Mouse (Mus musculus) T-helper 17 cell (primary cell): ENCODE data around the gene Crybg3.
"Not testable (repeated sequence)": the region's sequence is repeated elsewhere in the genome, so short reads cannot be mapped to it uniquely, and the experiment has no call there.

Experiments
- in situ Hi-C, 2 experiments: fragments of 300-600 bp; cut with MboI, MseI; formaldehyde crosslinking; loops; 1 replicate in 1 of 2; 2 replicates in 1 of 2; pipeline ENCODE4 v1.15.1; 2025; ENCODE audit warnings: high pct_unique_total_duplicates in 2 of 2

Gene Crybg3

GRCm38 (mm10) chr16:59471637-59472278 is 129.0 kb downstream of the Crybg3 start, which contains the start of gene Riox2:
TSS of gene Riox2 (plus strand) at chr16:59471775.
- in situ Hi-C loops = no loop called here

GRCm38 (mm10) chr16:59469846-59470245 is 130.9 kb downstream of the Crybg3 start:
- in situ Hi-C loops = no loop called here

- in situ Hi-C loops = no loop called here
Observed at GRCm38 (mm10) chr16:59463973-59464372, 136.8 kb downstream of the Crybg3 start.

- in situ Hi-C loops = no loop called here
Observed at GRCm38 (mm10) chr16:59463567-59463966, 137.2 kb downstream of the Crybg3 start.

- in situ Hi-C loops = not testable (repeated sequence)
Observed at GRCm38 (mm10) chr16:59459259-59459861, 141.4 kb downstream of the Crybg3 start.

GRCm38 (mm10) chr16:59451813-59452212 is 149.0 kb downstream of the Crybg3 start:
- in situ Hi-C loops = no loop called here

GRCm38 (mm10) chr16:59449092-59449491 is 151.7 kb downstream of the Crybg3 start:
- in situ Hi-C loops = loop anchor here in 1 of 2 experiments (10.0 kb wide), 1 partner anchor 904 kb away; no protein-coding TSS in a partner anchor

GRCm38 (mm10) chr16:59448181-59448580 is 152.6 kb downstream of the Crybg3 start:
- in situ Hi-C loops = loop anchor here in 1 of 2 experiments (10.0 kb wide), 1 partner anchor 903 kb away; no protein-coding TSS in a partner anchor

GRCm38 (mm10) chr16:59444880-59445559 is 155.8 kb downstream of the Crybg3 start:
- in situ Hi-C loops = loop anchor here in 1 of 2 experiments (10.0 kb wide), 1 partner anchor 900 kb away; no protein-coding TSS in a partner anchor
